Mouse (Mus musculus) E14TG2a.4 (cell line): Measurements from ENCODE around the gene Orai1.

Experiments used
- H3K27me3 ChIP-seq: 2 replicates; pipeline ENCODE4 v1.6.1; 2014; ENCODE audit warnings: low read length, control low read depth; ENCODE audit not compliant: insufficient read depth
- H3K36me3 ChIP-seq: 2 replicates; pipeline ENCODE4 v1.6.1; 2014; ENCODE audit warnings: low read length, control low read depth; ENCODE audit not compliant: insufficient read depth
- H3K4me1 ChIP-seq: replicated peaks from 2 replicates; pipeline ENCODE4 v1.6.1; 2014; ENCODE audit warnings: low read depth, low read length, control low read depth
- H3K4me3 ChIP-seq: replicated peaks from 2 replicates; pipeline ENCODE4 v1.5.1; 2014; ENCODE audit warnings: mild to moderate bottlenecking, low read length
- H3K9me3 ChIP-seq: 2 replicates; pipeline ENCODE4 v1.6.1; 2014; ENCODE audit warnings: low read length, control low read depth
- CTCF ChIP-seq: conservative IDR thresholded peaks from 2 replicates; pipeline ENCODE4 v1.5.1; 2014; ENCODE audit warnings: low read length
- NANOG ChIP-seq: IDR thresholded peaks from 2 replicates; pipeline ENCODE4 v1.6.1; 2014; ENCODE audit warnings: borderline replicate concordance, low read length, mixed read lengths
- POU5F1 ChIP-seq: IDR thresholded peaks from 2 replicates; pipeline ENCODE4 v1.6.1; 2014; ENCODE audit warnings: low read length, borderline replicate concordance

Gene Orai1

DNA sequence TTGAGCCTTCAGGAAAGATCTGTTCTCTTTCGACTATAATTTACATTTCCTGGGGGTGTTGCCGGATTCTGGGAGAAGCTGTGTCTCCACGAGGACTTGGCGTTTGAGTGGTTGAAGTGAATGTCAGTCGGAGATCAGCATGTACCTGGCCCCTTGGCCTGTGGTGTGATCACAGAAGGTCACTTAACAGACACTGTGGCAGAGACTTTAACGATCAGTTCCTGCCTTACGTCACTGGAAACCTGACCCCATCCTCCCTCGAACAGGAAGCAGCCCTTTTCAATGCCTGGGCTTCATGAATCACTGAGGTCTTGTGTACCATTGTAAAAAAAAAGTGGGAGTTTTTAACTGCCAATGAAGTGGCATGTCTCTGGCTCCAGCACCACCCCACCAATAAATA is 65.2 kb downstream of the Orai1 start:
- H3K27me3 ChIP-seq = peaks cover 17% of the 10 kb centered on the region
- no peak overlapping the region for H3K4me3 ChIP-seq
- TF ChIP-seq NANOG (no peak), POU5F1 (no peak), CTCF (no peak)
- H3K4me1 ChIP-seq = peaks cover 33% of the 10 kb centered on the region
- no peaks in the 10 kb centered on the region for H3K36me3 ChIP-seq
- H3K9me3 ChIP-seq = peaks cover 9% of the 10 kb centered on the region
